8 mouse cellular contexts compared by ENCODE assay signal in genomic region chr10:61175442-61176204, GRCm38 (mm10). TPM values are rescaled to one million over a fixed set of nuclear protein-coding genes. Genes with fewer than 3 reads are reported as not detected.
DNase-seq lines count a peak whose midpoint lies in the region; ATAC-seq and TF ChIP-seq lines count a peak whose summit lies in the region.

No protein-coding gene starts in this region.

- TF ChIP-seq CTCF in heart, adult 2 months (IDR thresholded peaks at IDR 0.05), result peak; percentile 41
- TF ChIP-seq CTCF in olfactory bulb, adult 2 months (IDR thresholded peaks at IDR 0.05; ENCODE audit: insufficient read depth, low read depth, low read length), result peak; percentile 46; the same call in 1 of the 2 replicates

- TF ChIP-seq POLR2A in heart, adult 2 months (IDR thresholded peaks at IDR 0.05; ENCODE audit: insufficient read depth, low read depth, low read length), result no peak
- TF ChIP-seq POLR2A in olfactory bulb, adult 2 months (IDR thresholded peaks at IDR 0.05; ENCODE audit: insufficient read depth, low read depth, low read length), result no peak

- no peak for TF ChIP-seq EP300 in heart, adult 2 months (IDR thresholded peaks at IDR 0.05; ENCODE audit: insufficient read depth, low read depth, low read length)

- peak overlapping the region; percentile 34 for H3K4me2 ChIP-seq in hindbrain, embryonic 12.5 days (replicated peaks)

- no peak overlapping the region for H3K4me3 ChIP-seq in heart, adult 2 months
- H3K4me3 ChIP-seq in embryonic facial prominence, embryonic 10.5 days, result peak overlapping the region; percentile 29
- H3K4me3 ChIP-seq in hindbrain, embryonic 12.5 days, result no peak overlapping the region
- H3K4me3 ChIP-seq in olfactory bulb, adult 2 months (ENCODE audit: insufficient read depth, low read depth, low read length), result no peak overlapping the region

- no peaks in the 10 kb centered on the region for H3K36me3 ChIP-seq in heart, adult 2 months (ENCODE audit: control insufficient read depth, insufficient read depth, low read length)
- no peaks in the 10 kb centered on the region for H3K36me3 ChIP-seq in embryonic facial prominence, embryonic 10.5 days (replicated peaks)
- H3K36me3 ChIP-seq in hindbrain, embryonic 12.5 days, result no peaks in the 10 kb centered on the region

- no peak for ATAC-seq in hindbrain, embryonic 12.5 days (ENCODE audit: low FRiP score)

- no peaks in the 10 kb centered on the region for H3K9me3 ChIP-seq in embryonic facial prominence, embryonic 10.5 days
- no peaks in the 10 kb centered on the region for H3K9me3 ChIP-seq in hindbrain, embryonic 12.5 days (replicated peaks)

- DNase-seq in heart, adult 2 months, result peak in 1 of 2 experiments; percentile 14
- DNase-seq in heart, adult 9 months (ENCODE audit: low spot score in 2 of 2), result no peak
- DNase-seq in adrenal gland, adult 2 months, result peak; percentile 30
- DNase-seq in embryonic facial prominence, embryonic 10.5 days (ENCODE audit: low spot score), result peak; percentile 68
- DNase-seq in liver, result peak; percentile 52
- no peak for DNase-seq in spleen, adult 18-20 months

- H3K79me2 ChIP-seq in heart, adult 2 months (replicated peaks; ENCODE audit: control insufficient read depth, insufficient read depth, low read length), result no peaks in the 10 kb centered on the region

- H3K4me1 ChIP-seq in heart, adult 2 months (ENCODE audit: control insufficient read depth, insufficient read depth, low read length), result no peaks in the 10 kb centered on the region
- H3K4me1 ChIP-seq in embryonic facial prominence, embryonic 10.5 days, result peaks cover 8% of the 10 kb centered on the region
- peaks cover 4% of the 10 kb centered on the region for H3K4me1 ChIP-seq in hindbrain, embryonic 12.5 days
- peaks cover 5% of the 10 kb centered on the region for H3K4me1 ChIP-seq in olfactory bulb, adult 2 months (ENCODE audit: control insufficient read depth, insufficient read depth, low read length)

- no peak overlapping the region for H3K27ac ChIP-seq in heart, adult 2 months
- H3K27ac ChIP-seq in embryonic facial prominence, embryonic 10.5 days (replicated peaks), result no peak overlapping the region
- no peak overlapping the region for H3K27ac ChIP-seq in hindbrain, embryonic 12.5 days
- H3K27ac ChIP-seq in olfactory bulb, adult 2 months (ENCODE audit: insufficient read depth, low read depth, low read length), result no peak overlapping the region

- WGBS in heart, adult 2 months, result 15% methylated on average over 24 of the region's 24 CpGs
- WGBS in embryonic facial prominence, embryonic 10.5 days, result 14% methylated on average over 24 of the region's 24 CpGs
- WGBS in hindbrain, embryonic 12.5 days, result 14% methylated on average over 24 of the region's 24 CpGs
- WGBS in olfactory bulb, adult 2 months, result 17% methylated on average over 24 of the region's 24 CpGs

- H3K27me3 ChIP-seq in heart, adult 2 months (ENCODE audit: control insufficient read depth, insufficient read depth, low read length), result no peaks in the 10 kb centered on the region
- H3K27me3 ChIP-seq in embryonic facial prominence, embryonic 10.5 days (replicated peaks; ENCODE audit: low read depth, poor library complexity, severe bottlenecking), result peaks cover 41% of the 10 kb centered on the region
- peaks cover 14% of the 10 kb centered on the region for H3K27me3 ChIP-seq in hindbrain, embryonic 12.5 days

- intact Hi-C loops in heart, adult 2 months (cut with DNase I), result no loop called here

- H3K9ac ChIP-seq in heart, adult 2 months (ENCODE audit: low read depth, low read length), result no peak overlapping the region
- H3K9ac ChIP-seq in hindbrain, embryonic 12.5 days, result no peak overlapping the region

RNA-seq across cellular contexts. Expression of gene Tbata, which starts 3.9 kb away (rescaled TPM):
- total RNA-seq in heart, adult 2 months (2021), result not detected
- 0.32 and 0.45 TPM in 2 replicates for polyA plus RNA-seq in heart, adult 2 months (2012; rRNA removed)
- not detected for total RNA-seq in adrenal gland, adult 2 months (2021)
- not detected in 2 replicates for polyA plus RNA-seq in adrenal gland, adult 2 months (2012; rRNA removed)
- 0.15 and 0.36 TPM in 2 replicates for polyA plus RNA-seq in embryonic facial prominence, embryonic 10.5 days (2016; fragmentation: Nextera tagmentation; extraction: Ambion mirVana)
- polyA plus RNA-seq in hindbrain, embryonic 12.5 days (2016; fragmentation: Nextera tagmentation; extraction: Ambion mirVana), result 0.27 and 0.32 TPM in 2 replicates
- not detected in 2 replicates for polyA plus RNA-seq in olfactory bulb, adult 2 months (2012; ENCODE audit: insufficient read depth, insufficient read length, low replicate concordance, missing spikeins)

RNA-seq across cellular contexts. Expression of gene Sgpl1, which starts 28.1 kb away (rescaled TPM):
- 10 to 100 TPM; 13.2 to 16.7 TPM for total RNA-seq in heart, adult 2 months (2021)
- polyA plus RNA-seq in heart, adult 2 months (2012; rRNA removed), result 13.2 and 18.2 TPM in 2 replicates
- total RNA-seq in adrenal gland, adult 2 months (2021), result 100 to 1,000 TPM in 1 of 2 experiments, 10 to 100 TPM in 1; 67.2 to 106 TPM
- 16.2 and 18.0 TPM in 2 replicates for polyA plus RNA-seq in adrenal gland, adult 2 months (2012; rRNA removed)
- polyA plus RNA-seq in embryonic facial prominence, embryonic 10.5 days (2016; fragmentation: Nextera tagmentation; extraction: Ambion mirVana), result 65.4 and 68.5 TPM in 2 replicates
- 90.7 and 91.7 TPM in 2 replicates for polyA plus RNA-seq in hindbrain, embryonic 12.5 days (2016; fragmentation: Nextera tagmentation; extraction: Ambion mirVana)
- polyA plus RNA-seq in olfactory bulb, adult 2 months (2012; ENCODE audit: insufficient read depth, insufficient read length, low replicate concordance, missing spikeins), result not detected in 2 replicates

Comparison
In these comparisons a context has a peak if more than half of its experiments do, and no peak if none do; other contexts are left out.
1. DNase-seq: peak in adrenal gland, adult 2 months (single experiment), embryonic facial prominence, embryonic 10.5 days (single experiment) and liver (single experiment); none in heart, adult 9 months (0 of 2) and spleen, adult 18-20 months (0 of 2).